Mouse (Mus musculus) intestine, postnatal 0 days (tissue): Measurements from ENCODE around the gene 2300009A05Rik. TPM values are rescaled to one million over a fixed set of nuclear protein-coding genes. Genes with fewer than 3 reads are reported as not detected.

Experiments
- ATAC-seq: fragments of 200-750 bp; cut with Nextera tagmentation; 2 replicates; pipeline ENCODE4 v1.8.0; 2017; ENCODE audit warnings: mild to moderate bottlenecking, moderate TSS enrichment, moderate library complexity
- H3K27ac ChIP-seq: fragments of 300-500 bp; sonication (generic); 2 replicates; pipeline ENCODE4 v1.5.1; 2014; ENCODE audit warnings: mild to moderate bottlenecking, low read depth, low read length, moderate library complexity
- H3K27me3 ChIP-seq: fragments of 300-500 bp; sonication (generic); replicated peaks from 2 replicates; pipeline ENCODE4 v1.6.1; 2014; ENCODE audit warnings: low read length, mixed read lengths; ENCODE audit not compliant: control insufficient read depth, insufficient read depth
- H3K36me3 ChIP-seq: fragments of 300-500 bp; sonication (generic); 2 replicates; pipeline ENCODE4 v1.6.1; 2014; ENCODE audit warnings: mild to moderate bottlenecking, moderate library complexity; ENCODE audit not compliant: control insufficient read depth, insufficient read depth
- H3K4me1 ChIP-seq: fragments of 300-500 bp; sonication (generic); replicated peaks from 2 replicates; pipeline ENCODE4 v1.6.1; 2014; ENCODE audit warnings: antibody characterized with exemption, low read length, mixed read lengths; ENCODE audit not compliant: control insufficient read depth, insufficient read depth
- H3K4me2 ChIP-seq: fragments of 300-500 bp; sonication (generic); replicated peaks from 2 replicates; pipeline ENCODE4 v1.6.1; 2014; ENCODE audit warnings: low read depth, mild to moderate bottlenecking, moderate library complexity
- H3K4me3 ChIP-seq: fragments of 300-500 bp; sonication (generic); 2 replicates; pipeline ENCODE4 v1.5.1; 2014; ENCODE audit warnings: low read depth, low read length
- H3K9ac ChIP-seq: fragments of 300-500 bp; sonication (generic); 2 replicates; pipeline ENCODE4 v1.6.1; 2014; ENCODE audit warnings: mild to moderate bottlenecking, low read depth, low read length
- H3K9me3 ChIP-seq: fragments of 300-500 bp; sonication (generic); 2 replicates; pipeline ENCODE4 v1.6.1; 2016; ENCODE audit warnings: mixed run types; ENCODE audit not compliant: control insufficient read depth
- CTCF ChIP-seq: sonication (generic); IDR thresholded peaks from 2 replicates; pipeline ENCODE4 v1.5.1; 2016; ENCODE audit warnings: low read depth, mild to moderate bottlenecking, control low read depth, antibody characterized with exemption, moderate library complexity
- WGBS: fragments of 180-500 bp; shearing (Covaris S2); extraction: QIAGEN DNeasy Blood & Tissue Kit; methylation state at CpG from one replicate; pipeline ENCODE4 v1.1.7; 2014; 5-methylcytosine and 5-hydroxymethylcytosine counted together
- polyA plus RNA-seq: library from polyadenylated mRNA; unstranded; fragments of >200 nt; fragmentation: Nextera tagmentation; extraction: Ambion mirVana; gene quantifications from 2 replicates; pipeline ENCODE4 v1.2.1, GENCODE M21; 2015

The 2300009A05Rik gene
- polyA plus RNA-seq, 1 experiment from 2014 or later: 81.9 TPM

GRCm38 (mm10) chr9:63377270-63378142 is 21.5 kb downstream of the 2300009A05Rik start, which contains the start of gene Map2k5:
Map2k5 (minus strand) TSS chr9:63377902.
- Histone ChIP-seq H3K36me3 (no peaks in the 10 kb centered on the region), H3K9me3 (no peaks in the 10 kb centered on the region), H3K9ac (peak within 1 kb of the TSS; percentile 92), H3K27ac (peak within 1 kb of the TSS; percentile 91), H3K4me3 (peak within 1 kb of the TSS; percentile 83), H3K4me2 (peak within 1 kb of the TSS; percentile 88), H3K27me3 (no peaks in the 10 kb centered on the region), H3K4me1 (peaks cover 11% of the 10 kb centered on the region; the same call in 1 of the 2 replicates)
- peak; percentile 90 for ATAC-seq
- WGBS: under 1% methylated on average over 56 of the region's 58 CpGs
- no peak for TF ChIP-seq CTCF

GRCm38 (mm10) chr9:63373315-63373714 is 25.7 kb downstream of the 2300009A05Rik start:
- ATAC-seq: no peak

DNA sequence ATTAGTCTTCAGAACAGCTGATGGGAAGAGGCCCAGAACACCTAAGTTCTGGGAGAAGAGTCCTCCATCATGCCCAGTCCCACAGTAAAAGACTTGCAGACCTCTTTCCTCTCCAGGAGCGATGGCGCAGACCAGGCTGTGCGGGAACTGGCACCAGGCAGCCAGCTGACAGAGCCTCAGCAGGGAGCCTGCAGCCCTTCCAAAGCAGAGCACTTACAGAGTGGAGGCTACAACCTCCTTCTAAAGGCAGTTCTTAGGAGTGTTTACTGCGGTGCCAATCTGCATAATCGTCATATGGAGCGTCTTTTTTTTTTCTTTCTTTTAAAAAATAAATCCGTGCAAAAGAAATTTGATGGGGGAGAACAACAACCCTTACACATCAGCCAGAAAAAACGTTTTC is 26.5 kb downstream of the 2300009A05Rik start:
- H3K27me3 ChIP-seq: no peaks in the 10 kb centered on the region
- no peaks in the 10 kb centered on the region for H3K9me3 ChIP-seq
- peaks cover 11% of the 10 kb centered on the region; the same call in 1 of the 2 replicates for H3K4me1 ChIP-seq
- no peak overlapping the region for H3K9ac ChIP-seq
- no peak overlapping the region for H3K27ac ChIP-seq
- peaks cover 5% of the 10 kb centered on the region; the same call in 1 of the 2 replicates for H3K36me3 ChIP-seq
- H3K4me2 ChIP-seq: no peak overlapping the region
- no peak for TF ChIP-seq CTCF
- 84% methylated on average over 8 of the region's 8 CpGs for WGBS
- no peak for ATAC-seq
- no peak overlapping the region for H3K4me3 ChIP-seq

More at GRCm38 (mm10) chr9:63373315-63373714, 25.7 kb downstream of the 2300009A05Rik start:
- H3K36me3 ChIP-seq: peaks cover 5% of the 10 kb centered on the region; the same call in 1 of the 2 replicates
- H3K9me3 ChIP-seq: no peaks in the 10 kb centered on the region
- H3K4me2 ChIP-seq: no peak overlapping the region
- H3K4me1 ChIP-seq: peaks cover 11% of the 10 kb centered on the region; the same call in 1 of the 2 replicates
- TF ChIP-seq CTCF: no peak
- no peak overlapping the region for H3K27ac ChIP-seq
- 59% methylated on average over 2 of the region's 2 CpGs for WGBS
- no peak overlapping the region for H3K4me3 ChIP-seq
- H3K27me3 ChIP-seq: no peaks in the 10 kb centered on the region
- no peak overlapping the region for H3K9ac ChIP-seq

- ATAC-seq: no peak
- Histone ChIP-seq H3K9me3 (no peaks in the 10 kb centered on the region), H3K36me3 (peaks cover 13% of the 10 kb centered on the region; the same call in 1 of the 2 replicates), H3K27me3 (no peaks in the 10 kb centered on the region), H3K4me1 (no peaks in the 10 kb centered on the region), H3K27ac (no peak overlapping the region), H3K9ac (no peak overlapping the region), H3K4me3 (no peak overlapping the region), H3K4me2 (no peak overlapping the region)
- WGBS: 61% methylated on average over 3 of the region's 3 CpGs
- peak; percentile 47 for TF ChIP-seq CTCF
Measured at GRCm38 (mm10) chr9:63360410-63360809, 38.6 kb downstream of the 2300009A05Rik start.

- no peaks in the 10 kb centered on the region for H3K9me3 ChIP-seq
- peaks cover 14% of the 10 kb centered on the region; the same call in 1 of the 2 replicates for H3K36me3 ChIP-seq
- ATAC-seq: no peak
- H3K27me3 ChIP-seq: no peaks in the 10 kb centered on the region
- H3K9ac ChIP-seq: no peak overlapping the region
- H3K4me3 ChIP-seq: no peak overlapping the region
- TF ChIP-seq CTCF: no peak
- H3K27ac ChIP-seq: no peak overlapping the region
- no peaks in the 10 kb centered on the region for H3K4me1 ChIP-seq
- no peak overlapping the region for H3K4me2 ChIP-seq
- WGBS: 82% methylated on average over 5 of the region's 5 CpGs
Measured at GRCm38 (mm10) chr9:63359016-63359415, 40.0 kb downstream of the 2300009A05Rik start.

- ATAC-seq: no peak
- no peaks in the 10 kb centered on the region for H3K9me3 ChIP-seq
- WGBS: 79% methylated on average over 4 of the region's 4 CpGs
Measured at GRCm38 (mm10) chr9:63356721-63357120, 42.3 kb downstream of the 2300009A05Rik start.

More at GRCm38 (mm10) chr9:63356721-63357120, 42.3 kb downstream of the 2300009A05Rik start:
- Histone ChIP-seq H3K27me3 (no peaks in the 10 kb centered on the region), H3K4me1 (no peaks in the 10 kb centered on the region), H3K9ac (no peak overlapping the region), H3K27ac (no peak overlapping the region), H3K4me2 (no peak overlapping the region), H3K36me3 (peaks cover 14% of the 10 kb centered on the region; the same call in 1 of the 2 replicates), H3K4me3 (no peak overlapping the region)
- TF ChIP-seq CTCF: no peak
